Mouse (Mus musculus) C2C12 (cell line): ENCODE data around the gene Rpl18. TPM values are rescaled to one million over a fixed set of nuclear protein-coding genes. Genes with fewer than 3 reads are reported as not detected.

Experiments used
- H3K27me3 ChIP-seq: one replicate; pipeline ENCODE4 v1.6.1; 2011; ENCODE audit not compliant: control insufficient read depth, insufficient read depth, insufficient read length
- H3K36me3 ChIP-seq: one replicate; pipeline ENCODE4 v1.6.1; 2011; ENCODE audit not compliant: control insufficient read depth, insufficient read depth
- H3K4me3 ChIP-seq: one replicate; pipeline ENCODE4 v1.5.1; 2011; ENCODE audit warnings: mild to moderate bottlenecking, control low read depth; ENCODE audit not compliant: poor library complexity, insufficient read depth, severe bottlenecking
- H3K79me2 ChIP-seq: one replicate; pipeline ENCODE4 v1.6.1; 2011; ENCODE audit not compliant: control insufficient read depth, insufficient read depth
- H3K79me3 ChIP-seq: one replicate; pipeline ENCODE4 v1.6.1; 2011; ENCODE audit warnings: low read depth, control low read depth
- H3ac ChIP-seq: one replicate; pipeline ENCODE3; 2011; ENCODE audit warnings: low read depth; ENCODE audit not compliant: control insufficient read depth, insufficient read length
- CEBPB ChIP-seq: IDR thresholded peaks from one replicate; pipeline ENCODE4 v1.6.1; 2011; ENCODE audit warnings: low read depth, mild to moderate bottlenecking, control low read depth, moderate library complexity
- CTCF ChIP-seq: IDR thresholded peaks from one replicate; pipeline ENCODE4 v1.5.1; 2011; ENCODE audit not compliant: control insufficient read depth, insufficient read depth, insufficient read length
- FOSL1 ChIP-seq: IDR thresholded peaks from one replicate; pipeline ENCODE4 v1.8.0; 2011; ENCODE audit warnings: mild to moderate bottlenecking, low read length; ENCODE audit not compliant: poor library complexity, insufficient read depth, severe bottlenecking
- MAX ChIP-seq: IDR thresholded peaks from one replicate; pipeline ENCODE4 v1.6.1; 2011; ENCODE audit warnings: mild to moderate bottlenecking, control low read depth
- MYOD1 ChIP-seq: IDR thresholded peaks from one replicate; pipeline ENCODE4 v1.6.1; 2011; ENCODE audit warnings: low read depth; ENCODE audit not compliant: control insufficient read depth, insufficient read length
- MYOG ChIP-seq: IDR thresholded peaks from one replicate; pipeline ENCODE4 v1.6.1; 2011; ENCODE audit not compliant: control insufficient read depth, insufficient read length; ENCODE audit errors: extremely low read depth
- USF1 ChIP-seq: IDR thresholded peaks from one replicate; pipeline ENCODE4 v1.6.1; 2011; ENCODE audit warnings: low read depth, mild to moderate bottlenecking, control low read depth, moderate library complexity
- polyA plus RNA-seq: library from polyadenylated mRNA; unstranded; fragments of >200 nt; fragmentation: generic; extraction: Trizol; gene quantifications from one replicate; pipeline ENCODE4 v1.2.1, GENCODE M21; 2012; ENCODE audit warnings: missing spikeins

The Rpl18 gene
- polyA plus RNA-seq, 1 experiment = 4,453 TPM

GRCm38 (mm10) chr7:45721642-45722347, 6.5 kb downstream of the Rpl18 start:
- Histone ChIP-seq H3K4me3 (no peak overlapping the region), H3K79me3 (peaks cover 34% of the 10 kb centered on the region), H3K36me3 (peaks cover 57% of the 10 kb centered on the region), H3K79me2 (peaks cover 52% of the 10 kb centered on the region), H3ac (no peak overlapping the region), H3K27me3 (no peaks in the 10 kb centered on the region)
- no peak for TF ChIP-seq USF1
- TF ChIP-seq CEBPB = no peak
- TF ChIP-seq MAX = no peak
- no peak for TF ChIP-seq MYOG
- no peak for TF ChIP-seq MYOD1
- no peak for TF ChIP-seq FOSL1
- TF ChIP-seq CTCF = no peak

GRCm38 (mm10) chr7:45722348-45722713, 7.1 kb downstream of the Rpl18 start:
- Histone ChIP-seq H3K4me3 (no peak overlapping the region), H3K27me3 (no peaks in the 10 kb centered on the region), H3K79me3 (peaks cover 28% of the 10 kb centered on the region), H3ac (no peak overlapping the region), H3K36me3 (peaks cover 61% of the 10 kb centered on the region), H3K79me2 (peaks cover 47% of the 10 kb centered on the region)
- TF ChIP-seq FOSL1 (no peak), MYOD1 (no peak), CTCF (no peak), MAX (no peak), USF1 (no peak), CEBPB (no peak), MYOG (no peak)

DNA sequence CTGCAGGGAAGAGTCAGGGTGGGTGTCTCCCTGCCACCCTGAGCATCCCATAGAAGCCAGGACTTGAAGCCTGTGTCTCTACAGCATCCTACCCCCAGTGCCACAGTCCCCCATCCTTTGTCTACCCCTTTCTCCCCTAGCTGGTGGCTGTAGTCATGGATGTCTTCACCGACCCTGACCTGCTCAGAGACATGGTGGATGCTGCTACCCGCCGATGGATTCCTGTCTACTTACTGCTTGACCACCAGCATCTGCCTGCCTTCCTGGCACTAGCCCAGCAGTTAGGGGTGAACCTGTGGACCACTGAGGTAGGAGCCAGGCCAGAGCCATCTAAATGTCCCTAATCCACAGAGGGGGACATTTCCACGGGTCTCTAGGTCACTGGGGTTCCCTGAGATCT, 8.0 kb downstream of the Rpl18 start:
- H3K4me3 ChIP-seq = no peak overlapping the region
- no peaks in the 10 kb centered on the region for H3K27me3 ChIP-seq
- no peak overlapping the region for H3ac ChIP-seq
- peaks cover 21% of the 10 kb centered on the region for H3K79me3 ChIP-seq
- H3K36me3 ChIP-seq = peaks cover 61% of the 10 kb centered on the region
- TF ChIP-seq MYOD1 = no peak
- TF ChIP-seq MAX = no peak
- no peak for TF ChIP-seq FOSL1
- no peak for TF ChIP-seq CTCF
- TF ChIP-seq USF1 = no peak
- TF ChIP-seq MYOG = no peak
- no peak for TF ChIP-seq CEBPB
- peaks cover 37% of the 10 kb centered on the region for H3K79me2 ChIP-seq

DNA sequence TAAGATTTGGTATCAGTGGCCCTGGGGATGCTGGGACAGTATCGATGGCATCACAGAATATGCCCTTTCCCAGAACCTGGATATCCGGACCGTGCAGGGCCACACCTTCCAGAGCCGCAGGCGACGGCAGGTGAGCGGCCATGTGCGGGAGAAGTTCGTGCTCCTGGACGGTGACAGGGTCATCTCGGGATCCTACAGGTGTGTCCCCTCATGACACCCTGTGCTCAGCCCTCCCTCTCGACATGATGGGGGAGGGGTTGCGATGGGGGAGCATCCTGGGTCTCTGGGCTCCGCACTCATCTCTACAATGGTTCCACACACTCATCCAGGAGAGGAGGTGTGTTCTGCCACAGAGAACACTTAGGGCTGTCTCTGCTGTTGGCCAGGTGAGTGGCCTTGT, 8.5 kb downstream of the Rpl18 start:
- TF ChIP-seq CEBPB (no peak), MYOD1 (no peak), CTCF (no peak), MYOG (no peak), MAX (no peak), USF1 (no peak), FOSL1 (no peak)
- Histone ChIP-seq H3K27me3 (no peaks in the 10 kb centered on the region), H3K79me2 (peaks cover 32% of the 10 kb centered on the region), H3K4me3 (no peak overlapping the region), H3ac (no peak overlapping the region), H3K79me3 (peaks cover 16% of the 10 kb centered on the region), H3K36me3 (peaks cover 56% of the 10 kb centered on the region)

DNA sequence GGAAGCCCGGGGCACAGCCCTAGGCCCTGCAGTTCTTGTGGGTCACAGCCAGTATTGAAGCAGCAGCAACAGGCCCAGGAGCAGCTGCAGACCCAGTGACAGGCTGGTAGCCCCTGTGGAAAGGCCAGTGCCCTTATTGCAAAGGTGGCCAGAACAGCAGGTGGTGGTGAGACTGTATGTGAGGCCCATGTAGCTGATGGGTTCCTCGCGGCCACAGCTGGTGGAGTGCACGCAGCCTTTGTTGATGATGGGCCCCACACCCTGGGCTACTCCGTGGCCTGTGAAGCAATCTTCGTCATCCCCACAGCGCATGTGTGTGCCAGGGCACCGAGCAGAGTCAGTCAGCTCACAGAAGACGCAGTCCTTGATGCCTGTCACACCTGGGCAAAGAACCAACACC, 9.9 kb downstream of the Rpl18 start:
- peaks cover 4% of the 10 kb centered on the region for H3K79me3 ChIP-seq
- TF ChIP-seq MYOG (no peak), CEBPB (no peak)
- no peak overlapping the region for H3K4me3 ChIP-seq
- H3ac ChIP-seq = no peak overlapping the region
- H3K36me3 ChIP-seq = peaks cover 42% of the 10 kb centered on the region
- no peaks in the 10 kb centered on the region for H3K27me3 ChIP-seq
- H3K79me2 ChIP-seq = peaks cover 19% of the 10 kb centered on the region

- Histone ChIP-seq H3K4me3 (no peak within 1 kb of the TSS), H3K27me3 (no peaks in the 10 kb centered on the region), H3ac (no peak within 1 kb of the TSS), H3K79me3 (no peaks in the 10 kb centered on the region), H3K79me2 (peaks cover 13% of the 10 kb centered on the region), H3K36me3 (peaks cover 37% of the 10 kb centered on the region)
- TF ChIP-seq USF1 (peak; percentile 13), CEBPB (no peak)
These were observed 10.5 kb downstream of the Rpl18 start, which contains the start of gene Spaca4 for GRCm38 (mm10) chr7:45725713-45726112. Gene Spaca4 (minus strand): TSS chr7:45725813.
